Mouse (Mus musculus): Measurements from ENCODE around the gene Higd1c.

DNA sequence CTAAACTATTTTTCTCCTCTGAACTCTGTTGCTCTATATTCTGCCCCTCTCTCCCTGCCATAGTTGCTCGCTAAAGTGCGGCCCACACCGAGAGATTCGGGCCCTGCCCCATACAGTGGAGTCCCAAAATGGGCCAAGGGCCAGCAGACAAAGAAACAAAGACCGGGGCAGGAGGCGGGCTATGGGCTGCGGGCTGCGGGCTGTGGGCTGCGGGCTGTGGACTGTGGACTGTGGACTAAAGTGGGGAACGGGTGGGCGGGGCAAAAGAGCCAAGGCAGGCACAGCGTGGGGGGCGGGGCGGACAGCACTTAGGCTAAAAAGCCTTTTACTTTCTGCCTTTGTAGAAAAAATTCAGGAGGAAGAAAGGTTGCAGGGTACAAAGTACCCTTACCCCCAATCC, 17.6 kb upstream of the Higd1c start:
- TF ChIP-seq CTCF (IDR thresholded peaks at IDR 0.05; ENCODE audit: insufficient read depth, low read depth, low read length) (no peak), POLR2A (IDR thresholded peaks at IDR 0.05; ENCODE audit: insufficient read depth, low read depth, low read length) (no peak)
